Mouse (Mus musculus): ENCODE measurements around the gene Espnl.

The Espnl gene

GRCm38 (mm10) chr1:91321760-91322438 is at the start of gene Espnl:
TSS of gene Espnl (plus strand) at chr1:91322075.
- in situ Hi-C loops (cut with MboI, MseI): loop anchor here (10.0 kb wide), 1 partner anchor 423 kb away; no protein-coding TSS in a partner anchor

GRCm38 (mm10) chr1:91272260-91272659 is 49.6 kb upstream of the Espnl start:
- in situ Hi-C loops (cut with MboI, MseI): no loop called here

- in situ Hi-C loops (cut with MboI, MseI): no loop called here
These were observed 45.3 kb upstream of the Espnl start for GRCm38 (mm10) chr1:91276581-91276980.

GRCm38 (mm10) chr1:91277480-91277879 is 44.4 kb upstream of the Espnl start:
- in situ Hi-C loops (cut with MboI, MseI): no loop called here

- in situ Hi-C loops (cut with MboI, MseI): no loop called here
These were observed 43.3 kb upstream of the Espnl start for GRCm38 (mm10) chr1:91278410-91279119.

- in situ Hi-C loops (cut with MboI, MseI): no loop called here
These were observed 42.7 kb upstream of the Espnl start for GRCm38 (mm10) chr1:91279126-91279525.

DNA sequence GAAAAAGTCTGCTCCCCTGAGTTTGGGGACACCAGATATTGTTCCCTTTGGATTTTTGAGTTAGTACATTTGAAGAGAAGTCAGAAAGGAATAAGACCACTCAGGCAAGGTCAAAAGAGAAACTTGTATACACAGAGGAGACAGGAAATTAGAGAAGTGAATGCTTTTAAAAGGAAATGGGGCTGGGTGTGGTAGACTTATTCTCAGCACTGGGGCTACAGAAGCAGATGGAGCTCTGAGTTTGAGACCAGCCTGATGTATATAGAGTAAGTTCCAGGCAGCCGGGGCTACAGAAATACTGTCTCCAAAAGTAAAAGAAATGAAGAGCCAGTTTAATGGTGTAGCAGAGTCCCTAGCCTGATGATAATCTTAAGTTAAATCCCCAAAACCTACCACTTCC is 39.3 kb upstream of the Espnl start:
- in situ Hi-C loops (cut with MboI, MseI): no loop called here

DNA sequence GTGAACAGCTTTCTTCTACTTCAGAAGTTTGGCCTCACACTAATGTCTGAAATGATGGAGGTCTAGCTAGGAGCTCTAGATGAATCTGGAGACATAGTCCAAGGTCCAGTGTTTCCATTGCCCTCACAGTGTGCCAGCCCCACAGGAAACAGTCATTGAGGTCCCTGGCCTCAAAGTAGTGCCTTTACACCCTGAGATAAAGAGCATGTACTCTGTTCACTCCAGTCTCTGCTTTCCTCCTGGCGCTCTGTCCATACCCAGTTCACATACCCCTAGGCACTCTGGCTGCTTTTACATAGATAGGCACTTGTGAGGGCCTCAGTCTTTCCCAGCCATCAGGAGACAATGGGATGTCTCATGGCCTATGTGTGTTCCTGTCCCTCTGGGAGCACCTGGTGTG is 32.5 kb upstream of the Espnl start:
- in situ Hi-C loops (cut with MboI, MseI): no loop called here

- in situ Hi-C loops (cut with MboI, MseI): no loop called here
These were observed 29.6 kb upstream of the Espnl start for GRCm38 (mm10) chr1:91292101-91292825.

DNA sequence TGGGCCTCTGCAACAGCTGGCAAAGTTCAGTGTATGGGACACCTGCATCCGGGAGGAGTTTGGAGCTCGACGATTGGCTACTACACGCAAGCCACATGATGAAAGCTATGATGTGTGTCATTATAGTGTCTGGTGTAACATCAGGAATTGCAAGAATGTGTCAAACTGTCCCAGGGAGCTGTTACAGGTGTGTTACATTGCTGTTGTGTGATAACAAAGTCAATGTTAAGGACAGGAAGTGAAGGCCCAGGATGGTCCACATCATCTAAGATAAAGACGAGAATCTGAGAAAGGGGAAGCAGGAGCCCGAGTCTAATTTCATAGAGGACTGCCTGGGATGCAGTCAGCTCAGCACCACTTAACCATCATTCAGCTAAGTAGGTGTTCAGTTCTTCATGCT is 26.3 kb upstream of the Espnl start:
- in situ Hi-C loops (cut with MboI, MseI): no loop called here

DNA sequence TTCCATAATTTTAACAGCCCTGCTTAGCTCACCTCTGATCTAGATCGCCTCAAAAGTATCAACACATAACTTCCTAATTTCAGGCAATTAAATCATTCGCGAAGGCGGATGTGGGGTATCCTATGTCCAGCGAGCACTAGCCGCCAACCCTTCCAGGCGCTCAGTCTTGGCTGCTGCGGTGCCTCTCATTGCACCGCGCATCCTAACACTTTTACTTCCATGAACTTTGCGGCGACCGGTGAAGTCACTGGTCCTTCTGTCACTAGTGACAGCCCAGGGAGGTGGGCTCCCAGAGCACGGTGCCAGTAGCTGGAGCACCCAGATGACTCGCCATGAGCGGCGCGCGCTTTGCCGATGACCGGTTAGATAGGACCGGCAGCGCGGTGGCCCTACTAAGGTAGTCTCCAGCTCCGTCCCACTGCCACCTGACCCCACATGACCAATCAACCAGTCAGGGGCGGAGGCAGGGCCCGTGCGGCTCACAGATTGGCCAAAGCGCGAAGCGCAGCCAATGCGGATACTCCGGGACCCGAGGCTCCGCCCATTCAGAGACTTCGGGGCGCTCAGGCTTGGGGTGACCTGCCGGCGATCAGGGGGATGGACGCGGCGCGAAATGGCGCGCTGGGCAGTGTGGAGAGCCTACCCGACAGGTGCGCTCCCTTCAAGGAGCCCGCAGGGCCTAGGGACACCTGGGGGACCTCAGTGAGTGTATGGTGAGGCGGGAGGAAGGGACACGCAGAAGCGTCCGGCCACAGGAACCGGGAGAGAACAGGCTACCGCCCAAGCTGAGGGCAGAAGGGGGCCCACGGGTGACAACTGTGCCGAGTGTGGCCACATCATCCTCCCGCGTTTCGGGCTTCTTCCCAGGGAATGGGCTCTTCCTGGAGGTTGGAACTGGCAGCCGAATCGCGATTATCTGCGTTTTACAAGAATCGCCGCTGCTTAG is 23.8 kb upstream of the Espnl start, which contains the start of gene Scly:
TSS of gene Scly (plus strand) at position 540 of the 946 bp plus-strand sequence.
- in situ Hi-C loops (cut with MboI, MseI): no loop called here

DNA sequence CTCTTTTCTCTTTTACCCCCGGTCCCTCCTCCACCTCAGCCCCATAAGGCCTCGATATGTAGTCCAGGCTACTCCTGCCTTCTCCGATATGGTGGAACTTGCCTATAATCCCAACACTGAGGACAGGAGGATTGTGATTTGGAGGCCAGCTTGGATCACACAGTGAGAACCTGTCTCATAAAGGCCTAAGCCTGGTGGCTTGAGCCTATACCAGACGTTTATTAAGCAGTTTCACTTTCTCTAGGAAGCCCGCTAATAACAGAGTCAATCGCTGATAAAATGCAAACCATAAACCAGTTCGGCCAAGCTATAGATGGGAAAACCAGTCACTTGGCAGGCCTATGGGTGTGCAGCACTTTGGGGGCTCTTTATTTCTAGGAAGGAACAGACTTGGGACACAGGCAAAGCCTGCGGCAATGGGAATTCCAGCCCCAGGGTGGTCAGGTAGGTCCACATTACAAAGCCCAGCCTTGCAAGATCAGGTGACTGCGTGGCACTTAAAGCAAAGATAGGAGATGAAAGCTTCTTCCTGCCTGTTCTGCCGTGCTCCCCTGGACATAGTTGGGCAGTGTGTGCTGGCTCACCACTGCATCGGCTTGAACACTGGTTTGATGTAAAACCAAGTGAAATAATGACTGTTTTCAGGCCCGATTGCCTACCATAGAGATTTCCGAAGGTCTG is 22.7 kb upstream of the Espnl start:
- in situ Hi-C loops (cut with MboI, MseI): no loop called here

DNA sequence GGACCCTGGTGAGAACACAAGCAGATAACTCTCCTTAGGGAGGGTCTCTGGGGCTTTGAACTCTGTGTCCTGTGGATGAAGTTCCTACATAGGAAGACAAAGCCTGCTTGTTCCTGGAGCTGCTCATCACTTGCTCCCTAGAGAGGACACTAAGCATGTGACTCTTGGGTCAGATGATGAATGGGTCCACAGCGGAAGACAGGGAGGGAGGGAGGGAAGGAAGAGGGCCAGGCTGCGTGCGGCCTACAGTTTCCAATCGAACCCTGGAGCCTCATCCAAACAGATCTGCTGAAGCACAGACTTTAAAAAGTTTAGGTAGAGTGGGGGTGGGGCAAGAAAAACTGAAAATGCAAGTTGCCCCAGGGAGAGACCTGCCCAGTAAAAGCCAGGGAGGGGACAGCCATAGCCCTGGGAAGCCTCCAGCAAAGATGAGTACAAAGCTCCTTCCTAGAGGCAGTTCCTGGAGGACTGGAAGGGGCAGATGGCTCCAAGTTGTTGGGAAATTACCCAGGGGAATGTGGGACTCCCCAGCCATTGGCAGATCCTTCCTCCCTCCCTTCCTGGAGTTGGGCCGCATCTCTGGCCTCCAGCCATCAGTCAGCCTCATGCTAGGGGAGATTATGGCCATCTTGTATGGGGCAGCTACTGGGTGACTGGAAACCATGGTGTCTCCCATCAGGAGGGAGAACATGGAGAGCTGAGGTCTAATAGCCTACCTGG is 22.0 kb upstream of the Espnl start:
- in situ Hi-C loops (cut with MboI, MseI): no loop called here

DNA sequence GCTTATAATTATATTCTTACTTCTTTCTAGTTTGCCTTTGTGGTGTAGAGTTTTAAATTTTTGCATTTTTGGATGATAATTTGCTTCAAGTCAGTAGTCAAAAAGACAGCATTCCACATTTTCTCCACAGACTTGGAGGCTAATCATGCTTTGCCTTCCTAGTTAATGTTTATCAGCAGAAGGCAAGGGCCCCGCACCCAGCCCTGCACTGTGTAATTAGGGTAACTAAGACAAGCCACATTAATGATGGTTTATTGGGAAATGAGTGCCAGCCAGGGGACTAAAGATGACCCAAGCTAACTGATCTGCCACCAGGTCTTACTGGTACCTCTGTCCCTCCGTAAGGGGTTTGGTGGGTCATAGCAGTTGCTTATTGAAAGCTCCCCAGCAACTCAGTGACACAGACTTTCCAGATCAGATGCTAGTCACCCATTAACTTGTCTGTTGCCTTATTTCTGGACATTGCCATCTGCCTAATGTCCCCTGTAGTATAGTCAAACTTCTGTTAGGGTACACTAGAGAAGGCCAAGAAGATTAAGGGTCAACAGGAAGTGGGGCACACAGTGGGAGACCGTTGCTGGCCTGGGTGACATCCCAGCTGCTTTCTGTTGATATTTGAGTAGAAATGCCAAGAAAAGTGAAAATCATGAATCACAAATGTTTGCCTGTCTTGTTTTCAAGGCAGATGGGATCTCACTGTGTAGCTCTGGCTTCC is 20.5 kb upstream of the Espnl start:
- in situ Hi-C loops (cut with MboI, MseI): no loop called here

GRCm38 (mm10) chr1:91302021-91302420 is 19.9 kb upstream of the Espnl start:
- in situ Hi-C loops (cut with MboI, MseI): no loop called here

DNA sequence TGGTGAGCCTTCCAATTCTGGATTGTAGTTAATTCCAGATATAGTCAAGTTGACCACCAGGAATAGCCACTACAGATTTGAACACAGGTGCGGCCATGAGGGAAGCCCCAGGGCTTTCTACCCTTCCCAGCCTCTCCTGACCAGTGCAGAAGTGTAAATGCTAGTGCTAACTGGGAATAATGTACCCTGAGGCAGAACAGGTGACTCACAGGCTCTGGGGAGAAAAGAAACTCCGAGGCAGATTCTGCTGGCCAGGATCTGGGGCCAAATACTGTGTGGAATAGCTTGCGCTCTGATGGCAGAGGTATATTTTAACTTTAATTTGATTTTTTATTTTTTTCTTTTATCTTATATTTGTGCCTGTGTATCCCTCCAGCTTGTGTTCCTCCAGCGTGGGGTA is 17.3 kb upstream of the Espnl start:
- in situ Hi-C loops (cut with MboI, MseI): no loop called here

DNA sequence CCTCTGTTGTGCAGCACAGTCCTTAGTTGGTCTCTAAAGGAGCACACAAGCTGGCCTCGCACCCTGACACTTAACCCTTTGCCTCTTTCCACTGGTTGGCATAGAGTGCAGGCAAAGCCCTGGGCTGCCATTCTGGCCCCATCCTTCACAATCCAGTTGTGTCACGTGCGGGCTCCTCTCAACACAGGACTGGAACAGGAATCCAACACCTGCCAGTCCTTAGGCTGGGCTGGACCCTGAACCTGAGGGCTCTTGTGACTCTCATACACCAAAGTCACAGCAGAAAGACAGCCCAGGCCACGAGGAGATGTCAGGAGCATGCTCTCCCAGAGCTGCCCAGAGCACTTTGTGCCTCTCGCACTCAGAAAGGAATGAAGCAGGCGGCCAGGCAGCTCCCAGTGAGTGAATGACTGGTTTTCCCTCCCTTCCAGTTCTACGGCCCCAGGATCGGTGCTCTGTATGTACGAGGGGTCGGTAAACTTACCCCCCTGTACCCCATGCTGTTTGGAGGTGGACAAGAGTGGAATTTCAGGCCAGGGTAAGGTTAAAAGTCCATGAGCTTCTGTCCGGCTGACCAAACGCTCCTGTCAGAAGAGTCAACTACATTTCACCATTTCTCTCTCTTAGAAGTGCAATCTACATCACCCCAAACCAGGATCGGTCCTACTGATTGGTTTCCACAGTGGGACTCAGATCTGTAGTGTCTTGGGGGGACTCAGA is 12.3 kb upstream of the Espnl start:
- in situ Hi-C loops (cut with MboI, MseI): no loop called here

DNA sequence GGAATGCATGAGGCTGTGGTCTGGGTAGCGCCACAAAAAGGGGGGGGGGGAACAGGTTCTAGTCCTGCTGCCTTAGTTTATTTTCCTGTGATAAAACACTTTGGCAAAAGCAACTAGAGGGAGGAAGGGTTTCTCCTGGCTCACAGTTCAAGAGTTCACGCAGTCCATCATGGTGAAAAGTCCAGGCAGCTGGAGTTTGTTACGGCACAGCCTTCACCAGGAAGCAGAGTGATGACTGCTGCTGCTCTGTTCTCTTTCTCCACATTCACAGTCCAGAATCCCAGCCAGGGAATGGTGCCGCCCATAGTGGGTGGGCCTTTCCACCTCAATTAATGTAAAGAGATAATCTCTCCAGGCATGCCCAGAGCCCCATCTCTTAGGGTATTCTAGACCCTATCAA is 9.6 kb upstream of the Espnl start:
- in situ Hi-C loops (cut with MboI, MseI): no loop called here

DNA sequence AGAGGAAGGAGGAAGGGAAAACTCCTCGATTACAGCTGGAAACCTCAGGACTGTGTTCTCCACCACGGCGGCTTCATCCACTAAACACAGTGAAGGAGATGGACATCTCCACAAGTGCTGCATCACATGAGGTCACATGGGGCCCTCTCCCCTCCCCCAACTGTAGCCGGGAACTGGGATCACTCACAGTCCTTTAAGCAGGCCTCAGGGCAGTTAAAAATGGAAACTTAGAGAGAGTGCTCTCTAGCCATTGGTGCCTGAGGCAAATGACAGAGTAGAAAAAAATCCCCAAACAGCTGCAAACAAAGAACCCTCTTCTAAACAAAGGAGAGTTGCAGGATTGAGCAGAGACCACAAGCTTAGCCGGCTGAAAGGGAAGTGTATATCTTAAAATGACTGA is 8.6 kb upstream of the Espnl start:
- in situ Hi-C loops (cut with MboI, MseI): no loop called here

All from regulatory T cell (primary cell).